Mouse (Mus musculus) sigmoid colon, adult 10 weeks (tissue): ENCODE results near the gene U2af2. TPM values are rescaled to one million over a fixed set of nuclear protein-coding genes. Genes with fewer than 3 reads are reported as not detected.

Source experiments
- polyA plus RNA-seq: library from polyadenylated mRNA; stranded (reverse); fragments of 350-450 nt; fragmentation: Illumina TruSeq; extraction: RNeasy Lipid Tissue Mini Kit (QIAGEN cat#74804); gene quantifications from one replicate; pipeline ENCODE4 v1.2.3, GENCODE M21; 2014; ENCODE audit warnings: low read depth, low replicate concordance

U2af2 gene
- polyA plus RNA-seq: 19.6 TPM

DNA sequence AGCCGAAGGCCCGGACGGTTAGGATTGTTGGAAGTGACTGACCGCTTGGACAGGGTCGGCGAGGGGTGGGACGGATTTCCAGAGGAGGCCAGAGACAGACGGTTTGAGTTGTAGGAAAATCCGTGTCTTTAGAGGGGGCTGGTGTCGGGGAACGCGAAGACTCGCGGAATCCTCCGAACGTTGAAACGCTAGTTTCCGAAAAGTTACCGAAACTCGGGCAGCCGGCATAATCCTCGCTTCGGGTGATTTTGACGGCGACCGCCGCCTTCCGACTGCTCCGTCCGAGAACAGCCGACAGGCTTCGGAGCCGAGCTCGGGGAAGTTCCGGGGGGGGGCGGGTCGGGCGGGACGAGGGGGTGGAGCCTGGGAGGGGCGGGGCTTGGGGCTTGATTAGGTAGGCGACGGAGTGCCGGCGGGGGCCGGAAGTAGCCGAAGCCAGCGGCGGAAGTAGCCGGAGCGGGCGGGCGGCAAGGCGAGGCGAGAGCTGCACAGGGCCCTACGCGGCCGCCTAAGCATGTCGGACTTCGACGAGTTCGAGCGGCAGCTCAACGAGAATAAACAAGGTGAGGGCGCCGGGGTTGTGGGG is at the start of gene U2af2:
Gene U2af2, plus strand, starts transcription at position 370 of the 586 bp plus-strand sequence.

DNA sequence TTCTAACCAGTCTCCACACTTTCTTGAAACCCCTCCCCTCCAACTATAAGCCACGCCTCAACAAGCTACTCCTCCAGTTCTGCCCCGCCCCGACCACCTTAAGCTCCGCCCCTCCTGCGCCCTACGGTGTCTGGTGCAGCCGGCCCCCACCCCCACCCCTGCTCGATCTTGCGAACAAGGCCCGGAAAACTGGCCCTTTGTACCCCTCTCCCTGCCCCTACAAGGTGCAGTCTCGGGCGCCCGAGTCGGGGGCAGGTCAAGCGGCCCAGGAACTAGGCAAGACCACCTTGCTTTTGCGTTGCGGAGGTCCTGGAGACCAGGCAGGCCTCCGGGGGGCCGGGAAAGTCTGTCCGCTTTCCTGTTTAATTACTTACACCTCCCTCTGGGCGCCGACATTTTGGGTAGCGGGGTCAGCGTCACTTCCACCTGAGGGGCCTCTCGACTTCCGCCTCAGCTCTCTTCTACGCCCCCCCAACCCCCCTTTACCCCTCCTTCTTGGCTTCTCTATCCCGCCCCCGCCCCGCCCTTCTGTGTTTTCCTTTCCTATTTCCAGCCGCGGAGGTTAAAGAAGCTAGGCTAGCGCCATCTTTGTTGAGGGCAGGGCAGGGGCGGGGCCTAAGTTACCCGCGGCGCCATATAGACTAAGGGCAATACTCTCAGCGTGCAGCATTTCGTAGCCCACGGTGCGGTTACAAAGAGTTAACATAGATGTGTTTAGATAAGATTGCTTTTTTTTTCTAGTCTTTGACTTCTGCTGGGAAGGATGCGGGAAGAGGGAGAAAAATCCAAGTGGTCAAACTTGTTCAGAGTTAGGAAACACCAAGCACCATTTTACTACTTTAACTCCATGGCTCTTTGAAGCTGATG is 47.5 kb upstream of the U2af2 start, which contains the start of the genes Zfp524 and Fiz1:
Gene Zfp524, plus strand, starts transcription at position 165 of the 867 bp plus-strand sequence.
Gene Fiz1, minus strand, starts transcription at position 447 of the 867 bp plus-strand sequence.

GRCm38 (mm10) chr7:5015118-5016001 is 46.6 kb upstream of the U2af2 start, which contains the start of gene Gm44973:
TSS of gene Gm44973 (plus strand) at chr7:5015496.

DNA sequence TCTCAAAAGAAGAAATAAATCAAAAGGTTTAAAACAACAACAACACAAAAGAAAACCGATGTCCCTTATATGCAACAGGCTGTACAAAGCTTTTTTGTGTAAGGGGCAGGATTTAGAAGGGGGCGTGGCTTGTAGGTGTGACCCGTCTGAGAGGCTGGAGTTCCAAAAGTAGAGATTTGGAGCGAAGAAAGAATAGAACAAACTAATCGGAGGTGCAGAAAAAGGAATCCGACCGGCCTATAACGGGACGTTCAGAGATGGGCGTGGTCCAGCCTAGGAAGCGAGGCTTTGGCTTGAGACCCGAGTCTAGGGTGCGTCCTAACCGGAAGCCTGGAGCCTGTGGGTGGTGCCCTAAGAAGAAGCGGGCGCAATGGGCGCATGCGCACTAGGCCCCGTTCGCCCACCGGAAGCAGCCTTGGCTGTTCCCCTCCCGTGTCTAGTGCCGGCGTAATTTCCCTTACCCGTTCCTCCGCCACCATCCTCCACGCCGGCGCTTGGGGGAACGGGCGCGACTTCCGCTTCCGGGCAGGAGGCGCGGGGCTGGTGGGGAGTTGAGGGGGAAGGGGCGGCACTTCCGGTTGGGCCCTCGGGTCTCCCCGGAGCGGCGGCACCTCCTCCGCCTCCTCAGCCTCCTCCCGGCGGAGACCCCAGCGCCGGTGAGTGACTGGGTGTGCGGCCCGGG is 41.8 kb upstream of the U2af2 start, which contains the start of the genes Zfp865 and Ccdc106:
Gene Zfp865, plus strand, starts transcription at position 377 of the 682 bp plus-strand sequence.
Gene Ccdc106, plus strand, starts transcription at position 554 of the 682 bp plus-strand sequence.

GRCm38 (mm10) chr7:5033818-5034217 is 28.1 kb upstream of the U2af2 start, which contains the start of gene 4632433K11Rik:
TSS of gene 4632433K11Rik (plus strand) at chr7:5034118.

GRCm38 (mm10) chr7:5038109-5038732 is 23.7 kb upstream of the U2af2 start, which contains the start of gene Zfp784:
TSS of gene Zfp784 (minus strand) at chr7:5038446.

GRCm38 (mm10) chr7:5051193-5052192 is 10.4 kb upstream of the U2af2 start, which contains the start of gene Zfp580:
TSS of gene Zfp580 (plus strand) at chr7:5051538.

DNA sequence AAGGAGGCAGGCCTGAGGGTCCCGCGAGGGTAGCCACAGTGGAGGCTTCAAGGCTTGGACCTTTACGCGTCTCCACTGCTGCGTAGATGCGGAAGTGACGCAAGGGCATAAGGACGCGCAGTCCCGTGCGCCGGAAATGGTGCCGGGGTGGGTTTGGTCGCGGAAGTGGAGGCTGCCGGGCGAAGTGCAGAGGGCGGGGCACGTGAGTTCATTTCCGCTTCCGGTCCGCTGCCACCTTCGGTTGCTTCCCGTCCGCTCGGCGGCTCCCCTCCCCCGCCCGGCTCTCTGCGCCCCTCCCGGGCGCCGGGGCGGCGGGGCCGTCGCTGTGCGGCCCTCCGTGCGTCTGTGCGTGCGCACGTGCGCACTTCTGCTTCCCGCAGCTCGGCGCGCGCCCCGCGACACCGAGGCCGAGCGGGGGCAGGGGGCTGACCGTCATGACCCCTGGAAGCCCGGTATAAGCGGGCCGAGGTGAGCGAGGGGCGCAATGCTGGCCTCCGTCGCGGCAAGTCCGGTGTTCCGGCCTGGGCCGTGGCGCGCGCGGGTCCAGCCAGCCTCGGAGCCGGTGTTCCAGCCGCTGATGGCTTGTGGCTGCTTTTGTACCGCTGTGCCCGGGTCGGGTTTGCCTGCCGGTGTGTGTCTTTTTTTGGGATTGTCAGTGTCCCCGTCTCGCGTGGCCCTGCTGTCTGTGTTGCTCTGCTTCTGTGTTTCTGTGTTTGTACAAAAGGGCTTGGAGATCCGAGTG is 18.2 kb downstream of the U2af2 start, which contains the start of gene Epn1:
Gene Epn1, plus strand, starts transcription at position 226 of the 742 bp plus-strand sequence.

DNA sequence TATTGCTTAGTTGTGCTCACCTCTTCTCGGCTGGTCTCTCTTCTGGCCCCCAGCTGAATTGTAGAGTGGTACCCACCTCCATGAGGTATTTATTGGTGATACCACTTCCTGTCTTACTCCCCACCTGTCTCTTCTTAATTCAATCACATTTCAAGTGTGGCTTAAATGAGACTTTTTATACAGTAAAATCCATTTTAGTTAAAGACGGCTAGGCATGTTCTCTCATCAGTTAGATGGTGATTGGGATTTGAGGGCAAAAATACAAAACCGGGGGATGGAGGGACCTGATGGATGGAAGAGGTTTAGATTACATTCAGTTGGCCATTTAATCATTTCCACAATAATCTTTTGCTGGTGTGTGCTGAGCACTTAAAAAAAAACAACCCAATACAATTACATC is 54.9 kb downstream of the U2af2 start, which contains the start of gene Rfpl4:
Gene Rfpl4, minus strand, starts transcription at position 101 of the 400 bp plus-strand sequence.

DNA sequence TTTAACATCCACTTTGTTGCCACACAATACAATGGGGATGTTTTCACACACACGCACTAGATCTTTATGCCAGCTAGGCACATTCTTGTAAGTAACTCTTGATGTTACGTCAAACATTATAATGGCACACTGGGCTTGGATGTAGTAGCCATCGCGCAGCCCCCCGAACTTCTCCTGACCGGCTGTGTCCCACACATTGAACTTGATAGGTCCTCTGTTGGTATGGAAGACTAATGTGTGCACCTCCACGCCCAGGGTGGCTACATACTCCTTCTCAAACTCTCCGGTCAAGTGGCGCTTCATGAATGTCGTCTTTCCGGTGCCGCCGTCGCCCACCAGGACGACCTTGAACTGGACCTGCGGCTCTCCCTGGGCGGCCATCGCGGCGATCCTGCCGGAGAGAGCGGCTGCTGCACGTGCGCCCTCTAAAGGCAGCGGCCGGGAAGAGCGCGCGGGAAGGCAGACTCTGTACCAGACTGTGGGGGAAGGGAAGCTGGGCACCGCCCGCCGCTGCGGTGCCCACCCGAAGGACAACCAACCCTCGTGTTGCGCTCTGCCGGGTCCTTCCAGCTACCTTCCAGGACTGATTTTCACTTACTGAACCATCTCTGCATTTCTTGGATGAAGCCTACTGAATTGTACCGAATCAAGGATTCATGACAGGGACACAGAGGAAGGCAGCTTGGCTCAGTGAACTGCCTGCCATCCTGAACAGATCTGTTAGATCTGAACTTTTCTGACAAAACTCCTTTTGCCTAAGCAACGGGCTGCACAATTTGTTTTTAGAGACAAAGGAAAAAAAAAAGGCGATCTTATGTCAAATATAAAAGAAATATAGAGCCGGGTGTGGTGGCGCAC is 63.8 kb downstream of the U2af2 start, which contains the start of gene Rasl2-9:
Gene Rasl2-9, minus strand, starts transcription at position 402 of the 858 bp plus-strand sequence.

Other genes starting within 250 kb of the U2af2 start
- 2.9 TPM for gene Ube2s, start 249.6 kb upstream of the U2af2 start, polyA plus RNA-seq
- 0.66 TPM for gene Shisa7, start 217.4 kb upstream of the U2af2 start, polyA plus RNA-seq
- 1.4 TPM for gene Isoc2b, start 191.9 kb upstream of the U2af2 start, polyA plus RNA-seq
- 0.44 TPM for gene Isoc2a, start 185.0 kb upstream of the U2af2 start, polyA plus RNA-seq
- gene Gm36210, start 155.6 kb upstream of the U2af2 start, polyA plus RNA-seq: not detected
- not detected for gene Zfp628, start 146.9 kb upstream of the U2af2 start, polyA plus RNA-seq
- 1.5 TPM for gene Nat14, start 140.1 kb upstream of the U2af2 start, polyA plus RNA-seq
- 0.38 TPM for gene Ssc5d, start 136.4 kb upstream of the U2af2 start, polyA plus RNA-seq
- gene Sbk2, start 97.7 kb upstream of the U2af2 start, polyA plus RNA-seq: not detected
- gene Sbk3, start 91.0 kb upstream of the U2af2 start, polyA plus RNA-seq: not detected
- 36.0 TPM for gene Zfp579, start 66.0 kb upstream of the U2af2 start, polyA plus RNA-seq
- not detected for gene Zfp524, start 47.7 kb upstream of the U2af2 start, polyA plus RNA-seq
- 12.5 TPM for gene Fiz1, start 47.4 kb upstream of the U2af2 start, polyA plus RNA-seq
- gene Gm44973, start 46.6 kb upstream of the U2af2 start, polyA plus RNA-seq: not detected
- 9.8 TPM for gene Zfp865, start 41.8 kb upstream of the U2af2 start, polyA plus RNA-seq
- not detected for gene Ccdc106, start 41.6 kb upstream of the U2af2 start, polyA plus RNA-seq
- gene 4632433K11Rik, start 28.0 kb upstream of the U2af2 start, polyA plus RNA-seq: 2.8 TPM
- 7.6 TPM for gene Zfp784, start 23.7 kb upstream of the U2af2 start, polyA plus RNA-seq
- 0.41 TPM for gene Zfp580, start 10.6 kb upstream of the U2af2 start, polyA plus RNA-seq
- gene Epn1, start 18.1 kb downstream of the U2af2 start, polyA plus RNA-seq: 3.2 TPM
- gene Rfpl4, start 54.8 kb downstream of the U2af2 start, polyA plus RNA-seq: not detected
- 1.2 TPM for gene Rasl2-9, start 63.8 kb downstream of the U2af2 start, polyA plus RNA-seq
- gene Vmn1r55, start 87.5 kb downstream of the U2af2 start, polyA plus RNA-seq: not detected
- gene Vmn1r56, start 134.6 kb downstream of the U2af2 start, polyA plus RNA-seq: not detected
- not detected for gene Vmn1r57, start 156.3 kb downstream of the U2af2 start, polyA plus RNA-seq